Mouse (Mus musculus): ENCODE results near the gene Rapgef5.

DNA sequence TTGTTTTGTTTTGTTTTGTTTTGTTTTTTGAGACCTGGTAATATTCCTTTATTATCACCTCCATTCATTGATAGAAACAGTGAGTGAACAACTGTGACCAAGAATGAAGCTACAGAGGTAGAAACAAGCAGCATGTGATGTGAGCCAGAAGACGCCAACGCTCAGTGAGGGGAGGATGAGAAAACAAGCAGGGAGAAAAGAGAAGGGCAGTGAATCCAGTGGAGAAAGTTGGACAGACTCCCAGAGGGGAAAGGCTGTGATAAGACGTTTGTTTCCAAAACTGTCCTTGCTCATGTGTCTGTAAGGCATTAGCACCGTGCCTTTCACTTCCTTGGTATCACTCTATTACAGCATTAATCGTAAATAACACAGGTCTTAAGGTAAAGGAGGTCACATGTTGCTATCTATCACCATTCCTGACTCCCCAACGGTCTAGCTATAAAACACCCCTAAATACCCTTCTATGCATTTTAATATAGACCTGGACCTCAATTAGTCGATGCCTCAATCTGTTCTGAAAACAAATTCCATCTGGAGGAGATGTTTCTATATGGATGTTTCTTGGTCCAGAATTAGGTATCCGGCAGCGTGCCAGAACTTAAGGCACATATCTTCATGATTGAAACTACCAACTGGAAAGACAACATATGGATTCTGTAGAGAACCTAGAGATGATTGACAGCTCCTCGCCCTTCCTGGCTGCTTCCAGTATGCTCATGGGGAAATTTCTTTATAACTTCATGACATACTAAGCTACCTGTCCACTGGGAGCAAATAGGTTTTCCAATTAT, 153.5 kb downstream of the Rapgef5 start:
- TF ChIP-seq CTCF (conservative IDR thresholded peaks at IDR 0.05 in 1 of 2, IDR thresholded peaks at IDR 0.05 in 1 of 2; ENCODE audit: low read depth in 2 of 2, low read length in 2 of 2) (no peak), ZKSCAN1 (IDR thresholded peaks at IDR 0.05; ENCODE audit: borderline replicate concordance, low read depth, low read length) (no peak), EP300 (IDR thresholded peaks at IDR 0.05; ENCODE audit: low read length) (no peak), RCOR1 (conservative IDR thresholded peaks at IDR 0.05; ENCODE audit: low read depth, low read length) (no peak)

All from CH12.LX (cell line).